8 mouse cellular contexts compared by ENCODE assay signal in genomic region chr3:152209177-152209966, GRCm38 (mm10). TPM values are rescaled to one million over a fixed set of nuclear protein-coding genes. Genes with fewer than 3 reads are reported as not detected.
A peak's percentile ranks its signal among the peaks of the same experiment; 100 is the strongest.
DNase-seq lines count a peak whose midpoint lies in the region; ATAC-seq and TF ChIP-seq lines count a peak whose summit lies in the region.

No protein-coding gene starts in this region.

- intact Hi-C loops in gastrocnemius, adult 2 months (cut with DNase I), result no loop called here
- intact Hi-C loops in gastrocnemius, postnatal 36 days (cut with DNase I), result no loop called here

- WGBS in embryonic facial prominence, embryonic 13.5 days, result 2% methylated on average over 25 of the region's 25 CpGs
- 6% methylated on average over 25 of the region's 25 CpGs for WGBS in hindbrain, embryonic 13.5 days
- under 1% methylated on average over 25 of the region's 25 CpGs for WGBS in lung, embryonic 15.5 days
- 3% methylated on average over 25 of the region's 25 CpGs for WGBS in olfactory bulb, adult 2 months

- no peaks in the 10 kb centered on the region for H3K27me3 ChIP-seq in ES-Bruce4 (ENCODE audit: control insufficient read depth, insufficient read depth, low read length, poor library complexity, severe bottlenecking)
- no peaks in the 10 kb centered on the region for H3K27me3 ChIP-seq in embryonic facial prominence, embryonic 13.5 days
- no peaks in the 10 kb centered on the region for H3K27me3 ChIP-seq in hindbrain, embryonic 13.5 days
- no peaks in the 10 kb centered on the region for H3K27me3 ChIP-seq in lung, embryonic 15.5 days

- no peak for DNase-seq in gastrocnemius, adult 2 months
- DNase-seq in gastrocnemius, postnatal 36 days, result no peak
- no peak for DNase-seq in layer of hippocampus, adult 18-20 months (ENCODE audit: low spot score in 2 of 2)

- TF ChIP-seq POLR2A in ES-Bruce4 (IDR thresholded peaks at IDR 0.05; ENCODE audit: insufficient read depth, low read length), result no peak
- no peak for TF ChIP-seq POLR2A in olfactory bulb, adult 2 months (IDR thresholded peaks at IDR 0.05; ENCODE audit: insufficient read depth, low read depth, low read length)

- no peaks in the 10 kb centered on the region for H3K9me3 ChIP-seq in ES-Bruce4 (replicated peaks; ENCODE audit: control insufficient read depth, insufficient read depth, low read length, poor library complexity, severe bottlenecking)
- no peaks in the 10 kb centered on the region for H3K9me3 ChIP-seq in embryonic facial prominence, embryonic 13.5 days
- H3K9me3 ChIP-seq in hindbrain, embryonic 13.5 days, result no peaks in the 10 kb centered on the region
- H3K9me3 ChIP-seq in lung, embryonic 15.5 days, result no peaks in the 10 kb centered on the region

- H3K36me3 ChIP-seq in ES-Bruce4 (ENCODE audit: control insufficient read depth, insufficient read depth, low read length, poor library complexity, severe bottlenecking), result peaks cover 24% of the 10 kb centered on the region
- H3K36me3 ChIP-seq in embryonic facial prominence, embryonic 13.5 days, result no peaks in the 10 kb centered on the region
- H3K36me3 ChIP-seq in hindbrain, embryonic 13.5 days, result peaks cover 10% of the 10 kb centered on the region; the same call in 1 of the 2 replicates
- H3K36me3 ChIP-seq in lung, embryonic 15.5 days, result no peaks in the 10 kb centered on the region

- peak overlapping the region; percentile 75 for H3K4me2 ChIP-seq in embryonic facial prominence, embryonic 13.5 days
- peak overlapping the region; percentile 90 for H3K4me2 ChIP-seq in hindbrain, embryonic 13.5 days
- peak overlapping the region; percentile 58 for H3K4me2 ChIP-seq in lung, embryonic 15.5 days

- peak; percentile 22; the same call in 1 of the 2 replicates for ATAC-seq in embryonic facial prominence, embryonic 13.5 days (ENCODE audit: insufficient number of reproducible peaks, insufficient read depth, low FRiP score, low TSS enrichment, low read depth)
- peak; percentile 55 for ATAC-seq in hindbrain, embryonic 13.5 days (ENCODE audit: low FRiP score)
- ATAC-seq in lung, embryonic 15.5 days (ENCODE audit: borderline replicate concordance, extremely low read depth, low FRiP score, low TSS enrichment), result peak; percentile 32

- H3K4me1 ChIP-seq in ES-Bruce4 (ENCODE audit: control insufficient read depth, insufficient read depth, low read length), result no peaks in the 10 kb centered on the region
- peaks cover 26% of the 10 kb centered on the region for H3K4me1 ChIP-seq in embryonic facial prominence, embryonic 13.5 days
- H3K4me1 ChIP-seq in hindbrain, embryonic 13.5 days (replicated peaks), result peaks cover 32% of the 10 kb centered on the region
- H3K4me1 ChIP-seq in lung, embryonic 15.5 days, result peaks cover 25% of the 10 kb centered on the region
- peaks cover 7% of the 10 kb centered on the region for H3K4me1 ChIP-seq in olfactory bulb, adult 2 months (ENCODE audit: control insufficient read depth, insufficient read depth, low read length)

- no peak for TF ChIP-seq CTCF in gastrocnemius, adult 2 months (IDR thresholded peaks at IDR 0.05)
- no peak for TF ChIP-seq CTCF in ES-Bruce4 (IDR thresholded peaks at IDR 0.05; ENCODE audit: low read depth, low read length)
- TF ChIP-seq CTCF in olfactory bulb, adult 2 months (IDR thresholded peaks at IDR 0.05; ENCODE audit: insufficient read depth, low read depth, low read length), result no peak

- peak overlapping the region; percentile 79 for H3K4me3 ChIP-seq in gastrocnemius, adult 2 months
- peak overlapping the region; percentile 99 for H3K4me3 ChIP-seq in ES-Bruce4 (ENCODE audit: low read depth, low read length)
- peak overlapping the region; percentile 98 for H3K4me3 ChIP-seq in embryonic facial prominence, embryonic 13.5 days
- peak overlapping the region; percentile 69 for H3K4me3 ChIP-seq in hindbrain, embryonic 13.5 days
- H3K4me3 ChIP-seq in lung, embryonic 15.5 days, result peak overlapping the region; percentile 98
- H3K4me3 ChIP-seq in olfactory bulb, adult 2 months (ENCODE audit: insufficient read depth, low read depth, low read length), result peak overlapping the region; percentile 93

- peak overlapping the region; percentile 100 for H3K27ac ChIP-seq in gastrocnemius, adult 2 months
- H3K27ac ChIP-seq in ES-Bruce4 (ENCODE audit: insufficient read depth, low read length), result peak overlapping the region; percentile 49
- H3K27ac ChIP-seq in embryonic facial prominence, embryonic 13.5 days, result peak overlapping the region; percentile 99
- peak overlapping the region; percentile 100 for H3K27ac ChIP-seq in hindbrain, embryonic 13.5 days
- H3K27ac ChIP-seq in lung, embryonic 15.5 days, result peak overlapping the region; percentile 98
- H3K27ac ChIP-seq in olfactory bulb, adult 2 months (ENCODE audit: insufficient read depth, low read depth, low read length), result peak overlapping the region; percentile 98

- peak overlapping the region; percentile 98 for H3K9ac ChIP-seq in ES-Bruce4 (ENCODE audit: low read depth, poor library complexity, severe bottlenecking)
- H3K9ac ChIP-seq in embryonic facial prominence, embryonic 13.5 days, result peak overlapping the region; percentile 100
- H3K9ac ChIP-seq in hindbrain, embryonic 13.5 days, result peak overlapping the region; percentile 96
- peak overlapping the region; percentile 100 for H3K9ac ChIP-seq in lung, embryonic 15.5 days

- no peak for TF ChIP-seq EP300 in ES-Bruce4 (IDR thresholded peaks at IDR 0.05; ENCODE audit: insufficient read depth, low read depth, low read length)

RNA-seq across cellular contexts. Expression of gene Dnajb4, which starts 0.7 kb away (rescaled TPM):
- 10 to 100 TPM; 45.5 to 85.8 TPM for total RNA-seq in gastrocnemius, adult 2 months (2021)
- total RNA-seq in gastrocnemius, postnatal 36 days (2021), result 10 to 100 TPM; 46.6 to 52.2 TPM
- polyA plus RNA-seq in ES-Bruce4 (2011; ENCODE audit: insufficient read depth, insufficient read length, low read depth, missing spikeins), result 27.0 and 28.8 TPM in 2 replicates
- polyA plus RNA-seq in embryonic facial prominence, embryonic 13.5 days (2015; fragmentation: Nextera tagmentation; extraction: Ambion mirVana), result 27.9 and 31.7 TPM in 2 replicates
- polyA plus RNA-seq in hindbrain, embryonic 13.5 days (2015; fragmentation: Nextera tagmentation; extraction: Ambion mirVana), result 37.0 and 37.5 TPM in 2 replicates
- 38.2 and 41.4 TPM in 2 replicates for polyA plus RNA-seq in lung, embryonic 15.5 days (2015; fragmentation: Nextera tagmentation; extraction: Ambion mirVana)
- not detected in 2 replicates for polyA plus RNA-seq in olfactory bulb, adult 2 months (2012; ENCODE audit: insufficient read depth, insufficient read length, low replicate concordance, missing spikeins)
- total RNA-seq in layer of hippocampus, adult 18-20 months (2021), result 10 to 100 TPM; 68.7 to 75.7 TPM

RNA-seq across cellular contexts. Expression of gene Fubp1, which starts 0.8 kb away (rescaled TPM):
- total RNA-seq in gastrocnemius, adult 2 months (2021), result 10 to 100 TPM; 30.1 to 36.8 TPM
- total RNA-seq in gastrocnemius, postnatal 36 days (2021), result 10 to 100 TPM; 21.5 to 30.1 TPM
- 406 and 417 TPM in 2 replicates for polyA plus RNA-seq in ES-Bruce4 (2011; ENCODE audit: insufficient read depth, insufficient read length, low read depth, missing spikeins)
- 336 and 338 TPM in 2 replicates for polyA plus RNA-seq in embryonic facial prominence, embryonic 13.5 days (2015; fragmentation: Nextera tagmentation; extraction: Ambion mirVana)
- polyA plus RNA-seq in hindbrain, embryonic 13.5 days (2015; fragmentation: Nextera tagmentation; extraction: Ambion mirVana), result 297 and 299 TPM in 2 replicates
- 261 and 272 TPM in 2 replicates for polyA plus RNA-seq in lung, embryonic 15.5 days (2015; fragmentation: Nextera tagmentation; extraction: Ambion mirVana)
- polyA plus RNA-seq in olfactory bulb, adult 2 months (2012; ENCODE audit: insufficient read depth, insufficient read length, low replicate concordance, missing spikeins), result 284 TPM in 1 of 2 replicates, not detected in the other
- 100 to 1,000 TPM; 111 to 115 TPM for total RNA-seq in layer of hippocampus, adult 18-20 months (2021)

RNA-seq across cellular contexts. Expression of gene Gipc2, which starts 43.3 kb away (rescaled TPM):
- under 1 TPM; 0.69 to 0.75 TPM for total RNA-seq in gastrocnemius, adult 2 months (2021)
- total RNA-seq in gastrocnemius, postnatal 36 days (2021), result under 1 TPM; 0.20 to 0.69 TPM
- polyA plus RNA-seq in ES-Bruce4 (2011; ENCODE audit: insufficient read depth, insufficient read length, low read depth, missing spikeins), result 17.1 and 19.9 TPM in 2 replicates
- 3.1 and 4.2 TPM in 2 replicates for polyA plus RNA-seq in embryonic facial prominence, embryonic 13.5 days (2015; fragmentation: Nextera tagmentation; extraction: Ambion mirVana)
- polyA plus RNA-seq in hindbrain, embryonic 13.5 days (2015; fragmentation: Nextera tagmentation; extraction: Ambion mirVana), result 8.4 and 9.2 TPM in 2 replicates
- polyA plus RNA-seq in lung, embryonic 15.5 days (2015; fragmentation: Nextera tagmentation; extraction: Ambion mirVana), result 10.0 and 11.2 TPM in 2 replicates
- polyA plus RNA-seq in olfactory bulb, adult 2 months (2012; ENCODE audit: insufficient read depth, insufficient read length, low replicate concordance, missing spikeins), result not detected in 2 replicates
- total RNA-seq in layer of hippocampus, adult 18-20 months (2021), result 1 to 10 TPM; 1.1 to 1.4 TPM

RNA-seq across cellular contexts. Expression of gene Nexn, which starts 56.8 kb away (rescaled TPM):
- 100 to 1,000 TPM; 349 to 495 TPM for total RNA-seq in gastrocnemius, adult 2 months (2021)
- total RNA-seq in gastrocnemius, postnatal 36 days (2021), result 100 to 1,000 TPM; 345 to 363 TPM
- 16.3 and 19.6 TPM in 2 replicates for polyA plus RNA-seq in ES-Bruce4 (2011; ENCODE audit: insufficient read depth, insufficient read length, low read depth, missing spikeins)
- polyA plus RNA-seq in embryonic facial prominence, embryonic 13.5 days (2015; fragmentation: Nextera tagmentation; extraction: Ambion mirVana), result 9.6 and 11.8 TPM in 2 replicates
- 3.1 and 3.8 TPM in 2 replicates for polyA plus RNA-seq in hindbrain, embryonic 13.5 days (2015; fragmentation: Nextera tagmentation; extraction: Ambion mirVana)
- 64.4 and 75.1 TPM in 2 replicates for polyA plus RNA-seq in lung, embryonic 15.5 days (2015; fragmentation: Nextera tagmentation; extraction: Ambion mirVana)
- not detected in 2 replicates for polyA plus RNA-seq in olfactory bulb, adult 2 months (2012; ENCODE audit: insufficient read depth, insufficient read length, low replicate concordance, missing spikeins)
- total RNA-seq in layer of hippocampus, adult 18-20 months (2021), result 1 to 10 TPM; 1.3 to 1.7 TPM

Comparison
In these comparisons a context has a peak if more than half of its experiments do, and no peak if none do; other contexts are left out.
1. H3K27ac ChIP-seq: peak in every context shown above with its lines; median percentile 100 in gastrocnemius, adult 2 months; 100 in hindbrain, embryonic 13.5 days; 99 in embryonic facial prominence, embryonic 13.5 days; 98 in lung, embryonic 15.5 days; 98 in olfactory bulb, adult 2 months; 49 in ES-Bruce4.